Mouse (Mus musculus): ENCODE results near the gene Pmpcb.

The Pmpcb gene

GRCm38 (mm10) chr5:21732177-21732911 is 4.6 kb upstream of the Pmpcb start:
- no peak for DNase-seq (ENCODE audit: low spot score)

- DNase-seq (ENCODE audit: low spot score) = no peak
These were observed 4.0 kb upstream of the Pmpcb start for GRCm38 (mm10) chr5:21732930-21733329.

GRCm38 (mm10) chr5:21735100-21735499 is 1.8 kb upstream of the Pmpcb start:
- DNase-seq (ENCODE audit: low spot score) = no peak

- DNase-seq (ENCODE audit: low spot score) = peak; percentile 69
These were observed 1.4 kb upstream of the Pmpcb start for GRCm38 (mm10) chr5:21735584-21735983.

- no peak for DNase-seq (ENCODE audit: low spot score)
These were observed 895 bp upstream of the Pmpcb start for GRCm38 (mm10) chr5:21736046-21736445.

GRCm38 (mm10) chr5:21737620-21738019 is 679 bp downstream of the Pmpcb start:
- DNase-seq (ENCODE audit: low spot score) = no peak

- DNase-seq (ENCODE audit: low spot score) = no peak
These were observed 2.2 kb downstream of the Pmpcb start for GRCm38 (mm10) chr5:21739120-21739519.

- DNase-seq (ENCODE audit: low spot score) = no peak
These were observed 2.9 kb downstream of the Pmpcb start for GRCm38 (mm10) chr5:21739881-21740280.

- DNase-seq (ENCODE audit: low spot score) = no peak
These were observed 6.7 kb downstream of the Pmpcb start for GRCm38 (mm10) chr5:21743606-21744005.

GRCm38 (mm10) chr5:21744651-21745050 is 7.7 kb downstream of the Pmpcb start:
- no peak for DNase-seq (ENCODE audit: low spot score)

- DNase-seq (ENCODE audit: low spot score) = no peak
These were observed 9.0 kb downstream of the Pmpcb start for GRCm38 (mm10) chr5:21745966-21746365.

GRCm38 (mm10) chr5:21768506-21768905 is 31.6 kb downstream of the Pmpcb start:
- DNase-seq (ENCODE audit: low spot score) = no peak

- no peak for DNase-seq (ENCODE audit: low spot score)
These were observed 32.9 kb downstream of the Pmpcb start for GRCm38 (mm10) chr5:21769841-21770240.

- DNase-seq (ENCODE audit: low spot score) = no peak
These were observed 39.5 kb downstream of the Pmpcb start for GRCm38 (mm10) chr5:21776491-21776890.

GRCm38 (mm10) chr5:21784161-21785052 is 47.5 kb downstream of the Pmpcb start:
- DNase-seq (ENCODE audit: low spot score) = peak; percentile 7

GRCm38 (mm10) chr5:21785053-21785452 is 48.1 kb downstream of the Pmpcb start, which contains the start of the genes Dnajc2 and Psmc2:
Gene Dnajc2 (minus strand): TSS chr5:21785251.
Gene Psmc2 (plus strand): TSS chr5:21785283.
- DNase-seq (ENCODE audit: low spot score) = peak; percentile 90

GRCm38 (mm10) chr5:21785776-21786175 is 48.8 kb downstream of the Pmpcb start:
- DNase-seq (ENCODE audit: low spot score) = no peak

GRCm38 (mm10) chr5:21786258-21787185 is 49.6 kb downstream of the Pmpcb start:
- DNase-seq (ENCODE audit: low spot score) = peak; percentile 94

- no peak for DNase-seq (ENCODE audit: low spot score)
These were observed 50.5 kb downstream of the Pmpcb start for GRCm38 (mm10) chr5:21787186-21788105.

GRCm38 (mm10) chr5:21789061-21789460 is 52.1 kb downstream of the Pmpcb start:
- no peak for DNase-seq (ENCODE audit: low spot score)

GRCm38 (mm10) chr5:21792166-21792565 is 55.2 kb downstream of the Pmpcb start:
- no peak for DNase-seq (ENCODE audit: low spot score)

All from T-cell, adult 2 months (primary cell).